Comparison of ENCODE assay signal across 11 mouse cellular contexts in genomic region chr10:21684286-21685013, GRCm38 (mm10).
DNase-seq lines count a peak whose midpoint lies in the region; ATAC-seq and TF ChIP-seq lines count a peak whose summit lies in the region.
"Had no signal": no experiment of that assay in that cellular context is flagged by ENCODE, and none has a peak within 500 bp of the region (broad histone marks: within the 10 kb centered on the region; RNA-seq: fewer than 3 reads in every experiment).

No protein-coding gene starts in this region.

- no peak overlapping the region; the same call in 1 of the 2 replicates for H3K4me2 ChIP-seq in heart, embryonic 16.5 days (ENCODE audit: low read depth, low read length)
- H3K4me2 ChIP-seq in midbrain, embryonic 11.5 days = no peak overlapping the region
- no peak overlapping the region for H3K4me2 ChIP-seq in stomach, postnatal 0 days (replicated peaks; ENCODE audit: low read depth)
- H3K4me2 ChIP-seq: forebrain, embryonic 15.5 days; neural tube, embryonic 12.5 days had no signal

- H3K79me2 ChIP-seq in heart, adult 2 months (replicated peaks; ENCODE audit: control insufficient read depth, insufficient read depth, low read length) = no peaks in the 10 kb centered on the region

- TF ChIP-seq CTCF in heart, adult 2 months (IDR thresholded peaks at IDR 0.05) = no peak
- no peak for TF ChIP-seq CTCF in stomach, postnatal 0 days (IDR thresholded peaks at IDR 0.05; ENCODE audit: low read depth)

- peaks cover 15% of the 10 kb centered on the region for H3K4me1 ChIP-seq in heart, adult 2 months (ENCODE audit: control insufficient read depth, insufficient read depth, low read length)
- H3K4me1 ChIP-seq in heart, embryonic 16.5 days (ENCODE audit: control insufficient read depth, insufficient read depth, low read length) = peaks cover 15% of the 10 kb centered on the region
- peaks cover 12% of the 10 kb centered on the region for H3K4me1 ChIP-seq in midbrain, embryonic 11.5 days (ENCODE audit: control insufficient read depth, insufficient read depth, low read length)
- H3K4me1 ChIP-seq in stomach, postnatal 0 days (replicated peaks; ENCODE audit: control insufficient read depth, insufficient read depth) = no peaks in the 10 kb centered on the region
- H3K4me1 ChIP-seq: neural tube, embryonic 12.5 days had no signal

- intact Hi-C loops in heart, adult 2 months (cut with DNase I) = loop anchor here (1.0 kb wide), 1 partner anchor 96 kb away; no protein-coding TSS in a partner anchor
- intact Hi-C loops in gastrocnemius, postnatal 14 days (cut with DNase I; ENCODE audit: low total_unique reads) = no loop called here

- no peaks in the 10 kb centered on the region for H3K27me3 ChIP-seq in heart, adult 2 months (ENCODE audit: control insufficient read depth, insufficient read depth, low read length)
- no peaks in the 10 kb centered on the region for H3K27me3 ChIP-seq in heart, embryonic 16.5 days (ENCODE audit: control insufficient read depth, insufficient read depth, low read length)
- H3K27me3 ChIP-seq in midbrain, embryonic 11.5 days (ENCODE audit: control insufficient read depth, insufficient read depth, low read length) = no peaks in the 10 kb centered on the region
- H3K27me3 ChIP-seq in stomach, postnatal 0 days (ENCODE audit: control insufficient read depth, insufficient read depth, low read length) = no peaks in the 10 kb centered on the region
- H3K27me3 ChIP-seq: forebrain, embryonic 15.5 days; neural tube, embryonic 12.5 days had no signal

- H3K9ac ChIP-seq in heart, adult 2 months (ENCODE audit: low read depth, low read length) = no peak overlapping the region
- H3K9ac ChIP-seq in heart, embryonic 16.5 days (ENCODE audit: low read length) = no peak overlapping the region
- no peak overlapping the region for H3K9ac ChIP-seq in midbrain, embryonic 11.5 days (ENCODE audit: low read length)
- no peak overlapping the region for H3K9ac ChIP-seq in stomach, postnatal 0 days (ENCODE audit: low read length)
- H3K9ac ChIP-seq: forebrain, embryonic 15.5 days; neural tube, embryonic 12.5 days had no signal

- ATAC-seq in heart, embryonic 16.5 days (replicated peaks; ENCODE audit: extremely low read depth, insufficient read depth, low FRiP score) = no peak
- no peak for ATAC-seq in midbrain, embryonic 11.5 days (ENCODE audit: low FRiP score)
- ATAC-seq in stomach, postnatal 0 days (ENCODE audit: low FRiP score, low TSS enrichment) = no peak
- ATAC-seq: forebrain, embryonic 15.5 days had no signal

- peak; percentile 57; the same call in 1 of the 2 replicates for TF ChIP-seq EP300 in heart, adult 2 months (IDR thresholded peaks at IDR 0.05; ENCODE audit: insufficient read depth, low read depth, low read length)
- TF ChIP-seq EP300 in stomach, postnatal 0 days (optimal IDR thresholded peaks at IDR 0.05) = no peak

- H3K36me3 ChIP-seq in heart, adult 2 months (ENCODE audit: control insufficient read depth, insufficient read depth, low read length) = peaks cover 2% of the 10 kb centered on the region; the same call in 1 of the 2 replicates
- H3K36me3 ChIP-seq in heart, embryonic 16.5 days (ENCODE audit: control insufficient read depth, insufficient read depth) = no peaks in the 10 kb centered on the region
- no peaks in the 10 kb centered on the region for H3K36me3 ChIP-seq in midbrain, embryonic 11.5 days (ENCODE audit: control insufficient read depth, insufficient read depth, low read length)
- H3K36me3 ChIP-seq in stomach, postnatal 0 days (ENCODE audit: control insufficient read depth, insufficient read depth, low read length) = no peaks in the 10 kb centered on the region
- H3K36me3 ChIP-seq: forebrain, embryonic 15.5 days; neural tube, embryonic 12.5 days had no signal

- DNase-seq in layer of hippocampus, adult 18-20 months (ENCODE audit: low spot score in 2 of 2) = peak; percentile 5 to 38
- DNase-seq in layer of hippocampus, adult 9-11 months = no peak
- DNase-seq in heart, adult 2 months = peak; percentile 38 to 46
- DNase-seq in midbrain, embryonic 11.5 days (ENCODE audit: low spot score, missing footprints) = peak; percentile 82
- DNase-seq in gastrocnemius, postnatal 14 days = no peak
- no peak for DNase-seq in stomach, postnatal 0 days (ENCODE audit: low spot score)
- DNase-seq: embryo, embryonic 11 days; thymus, postnatal 25 days had no signal

- H3K9me3 ChIP-seq in heart, embryonic 16.5 days (replicated peaks; ENCODE audit: control insufficient read depth, low read length) = no peaks in the 10 kb centered on the region
- no peaks in the 10 kb centered on the region for H3K9me3 ChIP-seq in midbrain, embryonic 11.5 days (ENCODE audit: control insufficient read depth, low read length)
- H3K9me3 ChIP-seq in stomach, postnatal 0 days (ENCODE audit: control insufficient read depth, low read length) = no peaks in the 10 kb centered on the region
- H3K9me3 ChIP-seq: forebrain, embryonic 15.5 days; neural tube, embryonic 12.5 days had no signal

- no peak overlapping the region for H3K4me3 ChIP-seq in heart, adult 2 months
- no peak overlapping the region for H3K4me3 ChIP-seq in heart, embryonic 16.5 days (ENCODE audit: low read length)
- no peak overlapping the region for H3K4me3 ChIP-seq in midbrain, embryonic 11.5 days (ENCODE audit: low read depth, low read length)
- no peak overlapping the region for H3K4me3 ChIP-seq in stomach, postnatal 0 days (ENCODE audit: low read depth, low read length)
- H3K4me3 ChIP-seq: forebrain, embryonic 15.5 days; neural tube, embryonic 12.5 days had no signal

- WGBS in heart, adult 2 months = 39% methylated on average over 9 of the region's 9 CpGs
- WGBS in heart, embryonic 16.5 days = 40% methylated on average over 9 of the region's 9 CpGs
- 75% methylated on average over 9 of the region's 9 CpGs for WGBS in midbrain, embryonic 11.5 days
- 53% methylated on average over 9 of the region's 9 CpGs for WGBS in stomach, postnatal 0 days

- TF ChIP-seq POLR2A in heart, adult 2 months (IDR thresholded peaks at IDR 0.05; ENCODE audit: insufficient read depth, low read depth, low read length) = peak; percentile 22; the same call in 1 of the 2 replicates

- H3K27ac ChIP-seq in heart, adult 2 months = peak overlapping the region; percentile 70
- H3K27ac ChIP-seq in heart, embryonic 16.5 days (ENCODE audit: low read length) = peak overlapping the region; percentile 15; the same call in 1 of the 2 replicates
- H3K27ac ChIP-seq in midbrain, embryonic 11.5 days (ENCODE audit: low read depth, low read length) = no peak overlapping the region
- H3K27ac ChIP-seq in stomach, postnatal 0 days (replicated peaks) = no peak overlapping the region
- H3K27ac ChIP-seq: forebrain, embryonic 15.5 days; neural tube, embryonic 12.5 days had no signal

Comparison
In these comparisons a context has a peak if more than half of its experiments do, and no peak if none do; other contexts are left out.
1. DNase-seq: peak in layer of hippocampus, adult 18-20 months (2 of 2), heart, adult 2 months (2 of 2) and midbrain, embryonic 11.5 days (single experiment); none in layer of hippocampus, adult 9-11 months (single experiment), gastrocnemius, postnatal 14 days (single experiment) and stomach, postnatal 0 days (single experiment).
2. H3K27ac ChIP-seq: peak in heart, adult 2 months (single experiment) and heart, embryonic 16.5 days (single experiment); none in midbrain, embryonic 11.5 days (single experiment) and stomach, postnatal 0 days (single experiment).